Mouse (Mus musculus) left cerebral cortex, postnatal 10 days (tissue): Measurements from ENCODE around the gene H2-T23. TPM values are rescaled to one million over a fixed set of nuclear protein-coding genes. Genes with fewer than 3 reads are reported as not detected.
A peak's percentile ranks its signal among the peaks of the same experiment; 100 is the strongest.

Experiments
- DNase-seq, 2 experiments: peaks; one replicate each; pipeline ENCODE4 v3.0.0; 2021 to 2022; ENCODE audit warnings: low spot score in 2 of 2, mixed read lengths in 1 of 2; ENCODE audit errors: extremely low spot score in 1 of 2
- intact Hi-C: fragments of 180-260 bp; cut with DNase I; formaldehyde crosslinking; loops from one replicate; pipeline ENCODE4 v1.15.1; 2025
- total RNA-seq, 2 experiments: library from RNA; stranded (reverse); gene quantifications; 2 replicates each; pipeline ENCODE4 v1.2.3; 2021

H2-T23 gene
- total RNA-seq, 2 experiments from 2014 or later = 2.3 to 2.7 TPM

GRCm38 (mm10) chr17:35997713-35998510 is 34.7 kb downstream of the H2-T23 start:
- DNase-seq = no peak

GRCm38 (mm10) chr17:35996949-35997348 is 35.7 kb downstream of the H2-T23 start:
- intact Hi-C loops = loop anchor here (5.0 to 10.0 kb wide), 3 partner anchors 48 to 195 kb away; partner anchors contain the start of genes Gm6034, H2-T22 and H2-T3

More at GRCm38 (mm10) chr17:35997713-35998510, 34.7 kb downstream of the H2-T23 start:
- intact Hi-C loops = loop anchor here (5.0 to 10.0 kb wide), 3 partner anchors 47 to 194 kb away; partner anchors contain the start of genes Gm6034, H2-T22 and H2-T3

GRCm38 (mm10) chr17:35994879-35995240 is 37.8 kb downstream of the H2-T23 start:
- DNase-seq = no peak
- intact Hi-C loops = loop anchor here (5.0 to 10.0 kb wide), 3 partner anchors 50 to 197 kb away; partner anchors contain the start of genes Gm6034, H2-T22 and H2-T3

More at GRCm38 (mm10) chr17:35996949-35997348, 35.7 kb downstream of the H2-T23 start:
- peak; percentile 91 to 93 for DNase-seq

- DNase-seq = peak; percentile 79 to 86
- intact Hi-C loops = loop anchor here (10.0 kb wide), 1 partner anchor 50 kb away; the partner anchor contains the start of genes Gm6034 and H2-T22
Measured at GRCm38 (mm10) chr17:35994175-35994878, 38.3 kb downstream of the H2-T23 start.

- intact Hi-C loops = loop anchor here (10.0 kb wide), 1 partner anchor 51 kb away; the partner anchor contains the start of genes Gm6034 and H2-T22
Measured at GRCm38 (mm10) chr17:35993675-35994074, 39.0 kb downstream of the H2-T23 start.

GRCm38 (mm10) chr17:35991781-35992180 is 40.9 kb downstream of the H2-T23 start:
- DNase-seq = no peak
- intact Hi-C loops = loop anchor here (10.0 kb wide), 1 partner anchor 53 kb away; the partner anchor contains the start of genes Gm6034 and H2-T22

More at GRCm38 (mm10) chr17:35993675-35994074, 39.0 kb downstream of the H2-T23 start:
- peak; percentile 73 to 84 for DNase-seq

- DNase-seq = no peak
- intact Hi-C loops = no loop called here
Measured at GRCm38 (mm10) chr17:35981776-35982175, 50.9 kb downstream of the H2-T23 start.

- intact Hi-C loops = no loop called here
Measured at GRCm38 (mm10) chr17:35980363-35980754, 52.3 kb downstream of the H2-T23 start.

More at GRCm38 (mm10) chr17:35980363-35980754, 52.3 kb downstream of the H2-T23 start:
- DNase-seq = peak in 1 of 2 experiments; percentile 81

Other genes starting within 250 kb of the H2-T23 start
- gene Ier3, start 211.2 kb downstream of the H2-T23 start, total RNA-seq = 1 to 10 TPM; 5.4 to 5.8 TPM
- 100 to 1,000 TPM; 171 to 178 TPM for gene Flot1, start 209.6 kb downstream of the H2-T23 start, total RNA-seq
- 1,000 to 10,000 TPM; 1,429 to 1,573 TPM for gene Tubb5, start 194.5 kb downstream of the H2-T23 start, total RNA-seq
- gene Mdc1, start 191.3 kb downstream of the H2-T23 start, total RNA-seq = 10 to 100 TPM; 12.5 to 19.1 TPM
- 10 to 100 TPM in 1 of 2 experiments, 1 to 10 TPM in 1; 6.0 to 11.8 TPM for gene Nrm, start 171.5 kb downstream of the H2-T23 start, total RNA-seq
- gene Ppp1r18, start 167.3 kb downstream of the H2-T23 start, total RNA-seq = 10 to 100 TPM; 20.6 to 23.6 TPM
- gene Dhx16, start 153.0 kb downstream of the H2-T23 start, total RNA-seq = 10 to 100 TPM; 29.1 to 31.0 TPM
- gene 2310061I04Rik, start 135.4 kb downstream of the H2-T23 start, total RNA-seq = 10 to 100 TPM; 61.5 to 72.4 TPM
- 100 to 1,000 TPM; 105 to 111 TPM for gene Atat1, start 122.8 kb downstream of the H2-T23 start, total RNA-seq
- 10 to 100 TPM; 50.4 to 52.0 TPM for gene Mrps18b, start 116.5 kb downstream of the H2-T23 start, total RNA-seq
- 10 to 100 TPM; 57.2 to 66.5 TPM for gene Ppp1r10, start 116.4 kb downstream of the H2-T23 start, total RNA-seq
- 10 to 100 TPM; 73.5 to 78.0 TPM for gene Abcf1, start 63.1 kb downstream of the H2-T23 start, total RNA-seq
- 100 to 1,000 TPM; 133 to 141 TPM for gene Gnl1, start 53.0 kb downstream of the H2-T23 start, total RNA-seq
- gene Prr3, start 52.6 kb downstream of the H2-T23 start, total RNA-seq = 10 to 100 TPM; 64.3 to 66.3 TPM
- gene H2-T24, start 12.3 kb downstream of the H2-T23 start, total RNA-seq = under 1 TPM; 0.49 to 0.57 TPM
- gene H2-T22, start 9.9 kb upstream of the H2-T23 start, total RNA-seq = 1 to 10 TPM; 5.7 to 6.1 TPM
- gene Gm6034, start 10.1 kb upstream of the H2-T23 start, total RNA-seq = not detected
- not detected for gene Gm11127, start 25.5 kb upstream of the H2-T23 start, total RNA-seq
- not detected for gene Gm19684, start 88.8 kb upstream of the H2-T23 start, total RNA-seq
- not detected for gene Gm7030, start 96.6 kb upstream of the H2-T23 start, total RNA-seq
- gene Gm8909, start 135.7 kb upstream of the H2-T23 start, total RNA-seq = not detected
- not detected for gene H2-T3, start 157.4 kb upstream of the H2-T23 start, total RNA-seq
- gene Rpp21, start 225.2 kb upstream of the H2-T23 start, total RNA-seq = 10 to 100 TPM; 43.0 to 51.8 TPM
- 10 to 100 TPM; 18.9 to 19.7 TPM for gene Trim39, start 239.4 kb upstream of the H2-T23 start, total RNA-seq